Mouse (Mus musculus) hindbrain, embryonic 12.5 days (tissue): ENCODE results near the gene Fanci. TPM values are rescaled to one million over a fixed set of nuclear protein-coding genes. Genes with fewer than 3 reads are reported as not detected.

ENCODE experiments used
- ATAC-seq: fragments of 200-750 bp; cut with Nextera tagmentation; 2 replicates; pipeline ENCODE4 v1.8.0; 2017; ENCODE audit warnings: moderate TSS enrichment; ENCODE audit not compliant: low FRiP score
- H3K27ac ChIP-seq: fragments of 300-500 bp; sonication (generic); 2 replicates; pipeline ENCODE4 v1.5.1; 2016; ENCODE audit warnings: mild to moderate bottlenecking
- H3K27me3 ChIP-seq: fragments of 300-500 bp; sonication (generic); 2 replicates; pipeline ENCODE4 v1.6.1; 2016; ENCODE audit warnings: mild to moderate bottlenecking
- H3K36me3 ChIP-seq: fragments of 300-500 bp; sonication (generic); 2 replicates; pipeline ENCODE4 v1.6.1; 2016; ENCODE audit warnings: mild to moderate bottlenecking
- H3K4me1 ChIP-seq: fragments of 300-500 bp; sonication (generic); 2 replicates; pipeline ENCODE4 v1.6.1; 2016
- H3K4me2 ChIP-seq: fragments of 300-500 bp; sonication (generic); replicated peaks from 2 replicates; pipeline ENCODE4 v1.6.1; 2016; ENCODE audit warnings: mild to moderate bottlenecking
- H3K4me3 ChIP-seq: fragments of 300-500 bp; sonication (generic); 2 replicates; pipeline ENCODE4 v1.5.1; 2016; ENCODE audit warnings: mild to moderate bottlenecking
- H3K9ac ChIP-seq: fragments of 300-500 bp; sonication (generic); 2 replicates; pipeline ENCODE4 v1.6.1; 2016; ENCODE audit warnings: mild to moderate bottlenecking, moderate library complexity
- H3K9me3 ChIP-seq: fragments of 300-500 bp; sonication (generic); replicated peaks from 2 replicates; pipeline ENCODE4 v1.6.1; 2016; ENCODE audit warnings: mild to moderate bottlenecking
- WGBS: fragments of 180-500 bp; shearing (Covaris S2); methylation state at CpG from one replicate; pipeline ENCODE4 v1.1.7; 2016; 5-methylcytosine and 5-hydroxymethylcytosine counted together
- polyA plus RNA-seq: library from polyadenylated mRNA; unstranded; fragments of >200 nt; fragmentation: Nextera tagmentation; extraction: Ambion mirVana; gene quantifications from 2 replicates; pipeline ENCODE4 v1.2.1, GENCODE M21; 2016

Gene Fanci
- polyA plus RNA-seq, 1 experiment from 2014 or later: 10.0 TPM

DNA sequence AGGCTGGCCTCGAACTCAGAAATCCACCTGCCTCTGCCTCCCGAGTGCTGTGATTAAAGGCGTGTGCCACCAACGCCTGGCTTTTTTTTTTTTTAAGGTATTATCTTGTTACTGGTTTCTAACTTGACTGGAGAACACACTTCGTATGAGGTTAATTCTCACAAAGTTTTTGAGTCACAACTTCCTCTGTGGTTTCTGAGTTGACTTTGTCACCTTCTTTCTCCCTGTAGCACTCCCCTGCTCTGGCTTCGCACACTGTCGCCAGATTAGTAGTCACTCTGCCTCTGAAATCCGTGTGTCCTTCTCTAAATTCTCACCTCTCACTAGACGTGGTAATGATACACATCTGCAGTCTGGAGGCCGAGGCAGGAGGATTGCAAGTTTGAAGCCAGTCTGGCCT lies 31.1 kb downstream of the Fanci start:
- H3K4me1 ChIP-seq: no peaks in the 10 kb centered on the region
- H3K4me2 ChIP-seq: no peak overlapping the region
- H3K9me3 ChIP-seq: no peaks in the 10 kb centered on the region
- H3K36me3 ChIP-seq: no peaks in the 10 kb centered on the region; the same call in 1 of the 2 replicates
- H3K27ac ChIP-seq: no peak overlapping the region
- H3K27me3 ChIP-seq: no peaks in the 10 kb centered on the region
- no peak overlapping the region for H3K4me3 ChIP-seq
- WGBS: 96% methylated on average over 10 of the region's 10 CpGs
- ATAC-seq: no peak
- H3K9ac ChIP-seq: no peak overlapping the region

DNA sequence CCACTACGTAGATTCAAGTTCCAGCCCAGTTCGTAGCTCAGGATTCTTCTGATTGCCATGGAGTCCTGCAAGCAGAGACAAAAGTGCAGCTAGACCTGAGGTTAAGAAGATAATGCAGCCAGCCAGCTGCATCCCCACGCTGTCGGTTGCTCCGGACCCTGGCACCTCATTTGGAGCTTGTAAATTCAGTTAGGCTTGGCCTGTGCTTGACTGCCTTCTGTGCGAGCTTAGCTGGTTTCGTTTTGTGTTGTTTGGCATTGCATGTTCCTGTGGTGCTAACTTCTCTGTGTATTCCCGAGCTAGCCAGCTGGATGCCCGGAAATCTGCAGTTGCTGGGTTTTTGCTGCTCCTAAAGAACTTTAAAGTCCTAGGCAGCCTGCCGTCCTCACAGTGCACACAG lies 34.1 kb downstream of the Fanci start:
- Histone ChIP-seq H3K27ac (no peak overlapping the region), H3K27me3 (no peaks in the 10 kb centered on the region), H3K9ac (no peak overlapping the region), H3K36me3 (no peaks in the 10 kb centered on the region; the same call in 1 of the 2 replicates), H3K4me3 (no peak overlapping the region), H3K4me2 (no peak overlapping the region), H3K4me1 (no peaks in the 10 kb centered on the region), H3K9me3 (no peaks in the 10 kb centered on the region)
- WGBS: 73% methylated on average over 10 of the region's 10 CpGs
- ATAC-seq: no peak

DNA sequence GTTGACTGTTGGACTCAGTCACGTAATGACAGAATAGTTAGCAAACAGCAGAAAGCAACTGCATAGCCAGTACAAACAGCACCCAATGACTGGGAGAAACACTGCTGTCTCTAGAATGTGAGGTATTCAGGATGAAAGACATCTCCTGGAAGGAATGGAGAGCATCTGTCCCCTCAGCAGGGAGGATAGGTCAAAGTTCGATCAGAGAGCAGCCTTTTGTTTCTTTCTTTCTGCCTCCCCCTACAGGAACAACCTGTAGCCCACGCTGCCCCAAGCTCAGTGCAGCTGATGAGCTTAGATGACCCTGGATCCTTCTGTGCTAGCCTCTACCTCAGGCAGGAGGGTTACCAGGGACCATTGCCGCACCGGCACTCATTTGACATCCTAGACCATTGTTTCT lies 36.5 kb downstream of the Fanci start:
- Histone ChIP-seq H3K4me3 (no peak overlapping the region), H3K36me3 (no peaks in the 10 kb centered on the region), H3K4me1 (no peaks in the 10 kb centered on the region), H3K9ac (no peak overlapping the region), H3K27ac (no peak overlapping the region), H3K4me2 (no peak overlapping the region), H3K9me3 (no peaks in the 10 kb centered on the region), H3K27me3 (no peaks in the 10 kb centered on the region)
- WGBS: 45% methylated on average over 5 of the region's 5 CpGs
- ATAC-seq: no peak

DNA sequence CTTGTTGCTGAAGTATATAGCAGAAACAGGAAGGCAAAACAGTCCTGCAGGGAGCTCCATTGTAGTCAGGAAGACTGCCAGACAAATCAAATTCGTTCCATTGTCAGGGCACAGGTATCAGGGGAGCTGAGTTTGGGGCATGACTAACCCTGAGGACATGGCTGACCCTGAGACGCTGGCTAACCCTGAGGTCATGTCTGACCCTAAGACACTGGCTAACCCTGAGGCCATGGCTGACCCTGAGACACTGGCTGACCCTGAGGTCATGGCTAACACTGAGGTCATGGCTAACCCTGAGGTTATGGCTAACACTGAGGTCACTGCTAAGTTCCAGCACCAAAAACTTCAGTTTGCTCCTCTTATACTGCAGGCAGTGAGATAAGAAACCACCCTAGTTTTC lies 48.3 kb downstream of the Fanci start:
- no peak overlapping the region for H3K27ac ChIP-seq
- WGBS: 83% methylated on average over 2 of the region's 2 CpGs
- H3K9me3 ChIP-seq: no peaks in the 10 kb centered on the region
- no peak overlapping the region for H3K4me3 ChIP-seq
- H3K4me2 ChIP-seq: no peak overlapping the region
- no peaks in the 10 kb centered on the region for H3K27me3 ChIP-seq
- ATAC-seq: no peak
- H3K36me3 ChIP-seq: peaks cover 28% of the 10 kb centered on the region
- no peak overlapping the region for H3K9ac ChIP-seq
- no peaks in the 10 kb centered on the region for H3K4me1 ChIP-seq

DNA sequence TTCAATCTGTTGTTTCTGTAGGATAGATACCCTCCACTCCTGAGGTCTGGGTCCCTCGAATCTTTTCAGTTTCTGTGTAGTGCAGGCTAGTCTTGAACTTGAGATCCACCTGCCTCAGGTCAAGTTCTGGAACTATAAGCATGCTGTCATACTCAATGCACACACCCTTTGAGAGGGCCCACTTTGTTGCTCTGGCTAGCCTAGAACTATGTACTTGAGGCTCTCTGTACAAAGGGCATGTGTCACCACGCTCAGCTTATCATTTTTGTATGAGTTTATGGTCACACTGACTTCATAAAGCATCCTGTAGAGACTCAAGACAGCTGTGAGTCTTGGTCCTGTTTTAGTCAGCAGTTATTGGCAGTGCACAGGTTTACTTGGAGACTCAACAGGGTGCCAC lies 55.3 kb downstream of the Fanci start:
- ATAC-seq: no peak
- no peaks in the 10 kb centered on the region for H3K9me3 ChIP-seq
- H3K27ac ChIP-seq: no peak overlapping the region
- no peaks in the 10 kb centered on the region for H3K4me1 ChIP-seq
- H3K36me3 ChIP-seq: peaks cover 78% of the 10 kb centered on the region
- no peak overlapping the region for H3K4me3 ChIP-seq
- H3K9ac ChIP-seq: no peak overlapping the region
- no peaks in the 10 kb centered on the region for H3K27me3 ChIP-seq
- H3K4me2 ChIP-seq: no peak overlapping the region
- WGBS: 89% methylated on average over 2 of the region's 2 CpGs

DNA sequence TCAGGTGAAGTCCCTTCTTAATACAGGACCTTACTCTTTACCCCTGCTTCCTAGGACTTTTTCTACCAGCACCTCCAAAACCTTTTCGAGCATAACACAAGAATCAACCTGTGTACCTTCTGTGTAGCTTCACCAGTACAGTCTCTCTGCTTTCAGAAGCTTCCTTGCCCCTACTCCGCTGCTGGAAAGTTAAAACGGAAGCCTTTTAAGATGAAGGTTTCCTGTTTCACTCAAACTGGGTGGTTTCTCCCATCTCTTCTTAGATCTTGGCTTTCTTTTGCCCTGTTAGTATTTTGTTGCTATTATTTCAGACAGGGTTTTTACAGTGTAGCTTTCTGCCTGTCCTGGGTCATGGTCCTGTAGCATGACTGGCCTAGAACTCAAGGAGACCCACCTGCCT lies 55.8 kb downstream of the Fanci start:
- Histone ChIP-seq H3K4me3 (no peak overlapping the region), H3K9me3 (no peaks in the 10 kb centered on the region), H3K36me3 (peaks cover 81% of the 10 kb centered on the region), H3K4me1 (no peaks in the 10 kb centered on the region), H3K4me2 (no peak overlapping the region), H3K27ac (no peak overlapping the region), H3K27me3 (no peaks in the 10 kb centered on the region), H3K9ac (no peak overlapping the region)
- 96% methylated on average over 3 of the region's 3 CpGs for WGBS
- no peak for ATAC-seq

DNA sequence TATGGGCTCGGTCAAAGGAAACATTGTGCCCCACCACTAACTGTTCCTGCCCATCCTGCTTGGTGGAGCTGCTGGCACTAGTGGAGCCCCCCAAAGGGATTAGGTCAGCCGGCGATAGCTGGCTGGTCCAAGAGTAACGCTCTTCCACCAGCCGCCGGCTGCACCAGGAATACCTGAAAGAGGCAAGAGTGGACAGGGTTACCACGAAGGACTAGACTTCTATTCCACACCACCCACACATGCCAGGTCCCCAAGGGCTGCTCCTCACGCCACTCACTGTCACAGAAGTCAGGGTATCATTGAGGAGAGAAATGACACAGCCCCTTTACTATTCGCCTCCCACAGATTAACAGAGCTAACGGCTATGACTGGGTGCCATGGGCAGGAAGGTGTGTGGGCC lies 70.0 kb downstream of the Fanci start:
- Histone ChIP-seq H3K27me3 (peaks cover 10% of the 10 kb centered on the region), H3K36me3 (peaks cover 61% of the 10 kb centered on the region), H3K4me1 (peaks cover 20% of the 10 kb centered on the region), H3K9ac (no peak overlapping the region), H3K4me2 (no peak overlapping the region), H3K4me3 (no peak overlapping the region), H3K9me3 (no peaks in the 10 kb centered on the region), H3K27ac (no peak overlapping the region)
- no peak for ATAC-seq
- WGBS: 90% methylated on average over 10 of the region's 10 CpGs

DNA sequence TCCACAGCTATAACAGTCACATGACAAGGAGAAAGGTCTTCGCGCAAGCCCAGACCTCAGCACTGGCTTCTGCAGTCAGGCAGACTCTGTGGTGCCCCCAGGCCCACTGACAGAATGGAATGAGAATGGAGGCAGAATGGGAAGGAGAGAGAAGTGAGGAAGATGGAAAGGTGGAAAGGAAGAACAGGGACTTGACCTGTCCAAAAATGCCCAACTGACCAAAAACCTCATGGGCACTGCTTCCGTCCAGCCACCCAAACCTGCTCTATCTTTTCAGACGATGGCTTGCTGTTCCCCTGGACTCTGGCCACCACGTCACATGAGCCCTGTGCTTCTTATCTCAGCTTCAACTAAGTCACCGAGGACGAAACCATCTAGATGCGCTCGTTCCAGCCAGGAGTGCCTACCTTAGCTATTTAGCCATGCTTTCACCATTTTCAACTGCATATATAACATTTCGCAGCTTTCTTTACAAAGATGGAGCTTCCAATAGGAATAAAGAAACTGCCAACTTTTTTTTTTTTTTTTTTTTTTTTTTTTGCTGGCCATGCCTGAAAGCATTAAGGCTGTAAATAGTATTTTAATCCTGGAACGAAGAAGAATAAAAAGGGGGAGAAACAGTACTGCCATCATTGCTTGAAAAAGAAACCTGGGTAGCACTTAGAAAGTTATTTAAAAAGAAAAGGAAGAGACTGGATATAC lies 71.8 kb downstream of the Fanci start:
- H3K9ac ChIP-seq: no peak overlapping the region
- no peak for ATAC-seq
- H3K9me3 ChIP-seq: no peaks in the 10 kb centered on the region
- WGBS: 93% methylated on average over 11 of the region's 11 CpGs
- peaks cover 32% of the 10 kb centered on the region for H3K4me1 ChIP-seq
- no peak overlapping the region for H3K4me3 ChIP-seq
- peaks cover 12% of the 10 kb centered on the region for H3K27me3 ChIP-seq
- no peak overlapping the region for H3K27ac ChIP-seq
- H3K4me2 ChIP-seq: no peak overlapping the region
- H3K36me3 ChIP-seq: peaks cover 43% of the 10 kb centered on the region

DNA sequence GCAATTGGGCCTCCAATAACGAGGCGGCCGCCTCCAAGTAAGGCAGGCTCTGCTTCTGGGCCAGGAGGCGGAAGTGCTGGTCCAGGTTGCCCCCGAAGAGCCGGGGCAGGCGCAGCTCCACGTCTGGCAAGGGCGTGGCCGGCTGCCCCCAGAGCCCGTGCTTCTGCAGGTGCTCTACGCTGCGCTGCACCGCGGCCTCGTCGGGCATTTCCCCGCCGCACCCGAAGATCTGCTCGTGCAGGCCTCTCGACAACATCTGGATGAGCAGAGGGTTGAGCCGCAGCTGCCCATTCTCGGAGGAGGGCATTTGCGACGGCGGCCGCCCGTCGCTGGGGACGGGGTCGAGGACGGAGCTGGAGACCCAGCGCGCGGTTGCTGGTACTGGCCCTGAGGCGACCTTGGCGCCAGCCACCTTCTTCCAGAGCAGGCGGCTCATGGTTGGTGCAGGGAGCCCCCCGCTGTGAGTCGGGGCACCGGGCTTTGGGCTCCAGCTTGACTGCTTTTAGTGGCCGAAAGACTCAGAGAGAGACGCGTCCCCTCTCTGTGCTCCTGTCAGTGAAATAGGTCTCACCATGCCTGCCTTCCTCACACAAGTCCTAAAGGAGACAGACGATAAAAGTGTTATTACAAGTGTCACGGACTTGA lies 73.2 kb downstream of the Fanci start:
- Histone ChIP-seq H3K4me3 (peak overlapping the region; percentile 64), H3K4me1 (peaks cover 32% of the 10 kb centered on the region), H3K9ac (peak overlapping the region; percentile 72), H3K9me3 (no peaks in the 10 kb centered on the region), H3K36me3 (peaks cover 29% of the 10 kb centered on the region), H3K27me3 (peaks cover 16% of the 10 kb centered on the region), H3K27ac (no peak overlapping the region), H3K4me2 (peak overlapping the region; percentile 90)
- WGBS: 5% methylated on average over 47 of the region's 47 CpGs
- ATAC-seq: no peak

DNA sequence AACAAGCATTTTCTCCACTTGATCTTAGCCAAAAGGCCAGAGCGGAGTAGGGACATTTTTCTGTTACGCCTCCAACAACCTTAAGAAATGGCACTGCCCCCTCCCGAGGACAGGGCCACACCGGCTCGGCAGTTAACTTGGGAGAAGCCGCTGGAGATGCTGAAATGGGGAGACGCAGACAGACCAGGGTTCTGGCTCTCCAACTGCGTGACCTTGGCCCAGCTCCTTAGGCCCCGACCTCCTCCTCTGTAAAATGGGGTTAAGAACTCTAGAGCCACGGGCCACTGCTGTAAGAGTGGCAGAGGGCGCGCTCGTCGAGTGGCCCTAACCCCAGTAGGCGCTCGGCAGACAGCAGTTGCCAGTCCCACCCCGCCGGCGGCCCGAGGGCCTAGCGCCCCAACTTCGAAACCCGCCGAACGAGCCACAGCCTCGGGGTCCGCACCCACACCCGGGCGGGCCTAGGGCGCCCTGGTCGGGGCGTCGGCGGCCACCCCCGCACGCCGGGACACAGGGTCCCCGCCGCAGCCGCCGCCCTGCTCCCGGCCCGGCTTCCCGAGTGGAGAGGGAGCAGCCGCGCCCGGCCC lies 73.8 kb downstream of the Fanci start:
- Histone ChIP-seq H3K4me1 (peaks cover 32% of the 10 kb centered on the region), H3K9me3 (no peaks in the 10 kb centered on the region), H3K4me2 (peak overlapping the region; percentile 90), H3K36me3 (peaks cover 23% of the 10 kb centered on the region), H3K9ac (peak overlapping the region; percentile 72), H3K27ac (peak overlapping the region; percentile 80), H3K27me3 (peaks cover 16% of the 10 kb centered on the region), H3K4me3 (peak overlapping the region; percentile 64)
- ATAC-seq: peak; percentile 56
- WGBS: under 1% methylated on average over 29 of the region's 47 CpGs

DNA sequence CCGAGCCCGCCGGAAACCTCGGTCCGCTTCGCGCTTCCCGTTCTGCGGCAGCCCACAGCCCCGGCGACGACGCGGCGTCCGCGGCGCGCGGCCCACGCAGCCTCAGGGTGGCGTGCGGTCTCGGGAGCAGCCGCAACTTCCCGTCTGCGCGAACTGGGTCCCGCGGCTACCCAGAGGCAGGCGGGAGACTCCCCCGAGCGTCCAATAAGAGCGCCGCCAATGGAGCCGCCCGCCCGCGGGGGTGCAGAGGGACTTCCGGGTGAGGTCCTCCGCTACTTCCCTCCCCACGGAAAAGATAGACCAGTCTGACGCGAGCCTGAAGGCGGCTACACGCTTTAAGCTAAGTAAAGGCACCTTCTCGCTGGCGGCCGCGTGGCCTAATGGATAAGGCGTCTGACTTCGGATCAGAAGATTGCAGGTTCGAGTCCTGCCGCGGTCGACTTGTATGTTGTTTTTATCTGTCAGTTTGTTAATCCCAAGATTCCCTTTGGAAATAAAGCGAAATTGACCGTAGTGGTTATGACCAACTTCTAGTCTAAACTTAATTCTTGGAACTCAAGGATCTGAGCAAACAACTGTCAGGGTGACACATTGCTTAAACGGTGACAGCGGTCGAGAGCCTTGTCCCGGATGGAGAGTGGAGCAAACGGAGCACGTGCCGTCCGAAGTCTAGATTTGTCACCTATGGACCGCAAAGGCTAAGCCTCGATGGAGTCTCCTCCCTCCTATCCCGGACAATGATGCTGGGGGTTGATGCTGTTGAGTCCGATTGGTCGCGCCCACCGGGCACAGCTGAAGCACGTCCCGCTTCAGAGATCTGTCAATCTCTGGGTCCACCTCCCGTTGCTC lies 74.5 kb downstream of the Fanci start, which contains the start of gene Polg:
TSS of gene Polg (minus strand) at position 310 of the 849 bp plus-strand sequence.
- peaks cover 16% of the 10 kb centered on the region for H3K27me3 ChIP-seq
- peak within 1 kb of the TSS; percentile 90 for H3K4me2 ChIP-seq
- H3K9ac ChIP-seq: peak within 1 kb of the TSS; percentile 72
- H3K36me3 ChIP-seq: peaks cover 16% of the 10 kb centered on the region
- peak; percentile 95 for ATAC-seq
- no peaks in the 10 kb centered on the region for H3K9me3 ChIP-seq
- peak within 1 kb of the TSS; percentile 80 for H3K27ac ChIP-seq
- under 1% methylated on average over 76 of the region's 76 CpGs for WGBS
- peaks cover 33% of the 10 kb centered on the region for H3K4me1 ChIP-seq
- peak within 1 kb of the TSS; percentile 64 for H3K4me3 ChIP-seq

DNA sequence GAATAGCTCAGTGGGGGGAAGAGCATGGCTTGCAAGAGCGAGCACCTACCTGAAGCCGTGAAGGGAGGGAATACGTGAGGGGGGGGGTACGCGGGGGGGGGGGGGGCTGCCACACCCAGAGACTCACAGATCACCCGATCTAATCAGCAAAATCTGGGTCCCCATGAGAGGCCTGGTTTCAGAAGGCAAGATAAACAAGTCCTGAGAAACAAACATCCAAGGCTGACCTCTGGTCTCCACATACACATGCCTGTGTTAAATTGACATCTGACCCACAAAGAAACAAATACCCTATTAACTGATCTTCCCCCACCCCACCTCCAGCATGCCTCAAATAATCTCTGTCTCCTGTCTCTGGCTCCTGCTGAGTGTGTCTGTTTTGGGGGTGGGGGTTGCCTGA lies 76.2 kb downstream of the Fanci start:
- WGBS: 0% methylated on average over 1 of the region's 6 CpGs
- H3K4me2 ChIP-seq: peak overlapping the region; percentile 90
- no peak overlapping the region; the same call in 1 of the 2 replicates for H3K9ac ChIP-seq
- H3K4me1 ChIP-seq: peaks cover 33% of the 10 kb centered on the region
- H3K36me3 ChIP-seq: peaks cover 3% of the 10 kb centered on the region; the same call in 1 of the 2 replicates
- H3K27me3 ChIP-seq: peaks cover 16% of the 10 kb centered on the region
- no peak for ATAC-seq
- H3K27ac ChIP-seq: no peak overlapping the region
- peak overlapping the region; percentile 10; the same call in 1 of the 2 replicates for H3K4me3 ChIP-seq
- H3K9me3 ChIP-seq: no peaks in the 10 kb centered on the region
